Mouse (Mus musculus): ENCODE data around the gene Zfp458.
"Not testable (repeated sequence)": the region's sequence is repeated elsewhere in the genome, so short reads cannot be mapped to it uniquely, and the experiment has no call there.

GRCm38 (mm10) chr13:67269383-67270065 is 8.7 kb downstream of the Zfp458 start:
- not testable (repeated sequence) for TF ChIP-seq POLR2A (IDR thresholded peaks at IDR 0.05; ENCODE audit: borderline replicate concordance, extremely low read depth, low read depth, low read length); CTCF (IDR thresholded peaks at IDR 0.05; ENCODE audit: insufficient read depth, low read length)

All from lung, adult 2 months (tissue).